Mouse (Mus musculus) activated CD4-positive, CD25-positive, alpha-beta regulatory T cell, adult 4 months (primary cell): ENCODE results near the gene Catsperd. TPM values are rescaled to one million over a fixed set of nuclear protein-coding genes. Genes with fewer than 3 reads are reported as not detected.

Experiments used
- ATAC-seq: one replicate; pipeline ENCODE4 v1.8.0; 2017
- polyA plus RNA-seq, 2 experiments: library from polyadenylated mRNA; unstranded; fragments of 100-300 nt; shearing (Covaris generic); gene quantifications; one replicate each; pipeline ENCODE4 v1.2.1; 2017

Gene Catsperd
- polyA plus RNA-seq, 2 experiments from 2014 or later = 0.87 to 1.0 TPM

- no peak for ATAC-seq
These were observed 39.6 kb downstream of the Catsperd start for GRCm38 (mm10) chr17:56667591-56667990.

DNA sequence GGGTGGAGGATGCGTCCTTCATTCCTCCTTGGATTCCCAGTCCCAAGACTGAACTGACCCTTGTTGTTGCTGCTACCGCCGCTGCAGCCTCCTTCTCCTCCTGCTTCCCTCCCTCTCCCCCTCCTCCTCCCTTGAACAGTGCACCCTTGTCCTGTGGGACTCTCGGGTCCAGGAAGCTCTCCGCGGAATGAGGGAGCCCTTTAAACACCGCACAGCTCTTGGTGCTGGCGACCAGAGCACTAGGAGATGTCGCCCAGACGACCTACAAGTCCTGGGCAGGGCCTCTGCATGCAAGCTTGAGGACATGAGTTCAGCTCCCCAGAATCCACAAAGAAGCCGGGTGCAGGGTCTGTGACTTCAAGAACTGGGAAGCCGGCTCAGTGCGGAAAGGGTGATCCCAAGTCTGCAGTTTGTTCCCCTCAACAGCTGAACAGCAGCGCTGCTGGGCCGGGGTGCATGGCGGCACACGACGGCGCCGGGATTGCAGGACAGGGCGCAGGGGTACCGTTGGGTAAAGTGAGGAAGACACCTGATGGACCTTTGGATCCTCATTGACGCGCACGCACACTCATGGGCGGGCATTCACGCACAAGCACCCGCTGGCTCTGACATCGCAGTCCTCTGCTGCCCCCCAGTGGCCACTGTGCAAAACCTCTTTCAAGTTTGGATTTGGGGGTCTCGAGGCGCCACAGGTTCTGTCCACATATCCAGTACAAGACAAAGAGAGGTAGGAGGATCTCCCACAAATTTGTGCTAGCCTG is 40.6 kb downstream of the Catsperd start:
- peak; percentile 19 for ATAC-seq

DNA sequence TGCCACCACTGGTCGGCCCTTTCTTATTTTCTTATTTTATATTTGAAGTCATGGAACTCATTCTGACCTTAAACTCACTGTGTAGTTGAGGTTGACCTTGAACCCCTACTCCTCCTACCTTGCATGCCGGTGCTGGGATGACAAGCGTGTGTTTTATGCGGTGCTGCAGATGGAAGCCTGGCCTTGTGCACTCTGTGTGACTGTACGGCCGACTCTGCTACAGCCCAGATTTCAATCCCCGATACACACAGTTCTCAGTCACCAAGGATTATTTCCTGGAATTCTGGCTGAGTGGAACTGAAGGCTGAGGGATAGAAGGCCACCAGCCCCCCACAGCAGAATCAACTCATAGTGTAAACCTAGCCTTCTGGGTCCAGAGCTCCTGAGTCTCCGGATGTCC is 41.8 kb downstream of the Catsperd start:
- no peak for ATAC-seq

GRCm38 (mm10) chr17:56672941-56673646 is 45.2 kb downstream of the Catsperd start, which contains the start of gene Ranbp3:
Ranbp3 (plus strand) TSS chr17:56673294.
- peak; percentile 89 for ATAC-seq

DNA sequence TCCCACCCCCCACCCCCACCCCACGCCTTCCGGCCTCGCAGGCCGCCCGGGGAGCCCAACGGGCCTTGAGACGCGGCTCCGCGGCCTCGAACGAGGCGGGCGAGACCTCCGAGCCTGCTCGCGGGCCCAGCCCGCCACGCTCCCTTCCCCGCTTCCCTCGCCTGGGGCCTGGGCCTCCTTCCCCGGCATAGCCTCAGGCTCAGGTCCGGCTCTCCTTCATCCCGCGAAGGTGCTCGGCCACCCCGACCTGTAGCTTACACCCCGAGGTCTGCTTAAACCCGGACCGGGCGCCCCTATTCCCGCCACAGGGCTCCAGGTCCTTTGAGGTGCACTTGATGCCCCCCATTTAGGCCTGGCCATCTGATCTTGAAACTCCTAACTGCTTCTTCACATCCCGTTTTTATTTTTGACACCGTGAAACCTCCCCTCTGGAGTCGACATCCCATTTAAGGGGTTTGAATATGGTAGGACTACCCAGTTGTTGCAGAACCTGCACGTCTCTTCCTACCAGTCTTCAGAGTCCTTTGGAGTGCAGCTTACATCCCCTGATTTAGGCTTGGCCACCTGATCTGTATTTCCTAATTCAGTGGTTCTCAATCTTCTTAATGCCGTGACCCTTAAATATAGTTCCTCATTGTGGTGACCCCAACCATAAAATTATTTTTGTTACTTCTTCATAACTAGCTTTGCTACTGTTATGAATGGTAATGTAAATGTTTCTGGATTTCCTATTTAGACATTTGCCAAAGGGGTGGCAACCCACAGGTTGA is 45.9 kb downstream of the Catsperd start:
- ATAC-seq = no peak

DNA sequence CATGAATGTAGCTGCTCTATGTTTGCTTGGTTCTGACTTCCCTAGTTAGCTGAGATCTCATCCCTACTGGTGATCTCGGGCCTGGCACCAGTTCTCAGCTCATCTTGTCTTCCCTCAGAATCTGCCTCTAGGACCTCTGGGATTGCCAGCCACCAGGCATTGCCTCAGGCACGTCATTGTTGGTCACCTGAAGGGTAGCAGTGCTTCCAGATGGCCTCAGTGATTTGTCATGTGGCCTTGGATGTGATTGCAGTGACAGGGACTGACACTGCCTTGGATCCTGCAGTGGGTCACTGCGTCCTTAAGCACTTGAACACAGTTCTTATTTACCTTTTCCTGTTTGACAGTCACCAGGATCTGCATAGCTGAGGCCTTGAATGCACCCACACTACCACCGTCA is 53.8 kb downstream of the Catsperd start:
- ATAC-seq = no peak

DNA sequence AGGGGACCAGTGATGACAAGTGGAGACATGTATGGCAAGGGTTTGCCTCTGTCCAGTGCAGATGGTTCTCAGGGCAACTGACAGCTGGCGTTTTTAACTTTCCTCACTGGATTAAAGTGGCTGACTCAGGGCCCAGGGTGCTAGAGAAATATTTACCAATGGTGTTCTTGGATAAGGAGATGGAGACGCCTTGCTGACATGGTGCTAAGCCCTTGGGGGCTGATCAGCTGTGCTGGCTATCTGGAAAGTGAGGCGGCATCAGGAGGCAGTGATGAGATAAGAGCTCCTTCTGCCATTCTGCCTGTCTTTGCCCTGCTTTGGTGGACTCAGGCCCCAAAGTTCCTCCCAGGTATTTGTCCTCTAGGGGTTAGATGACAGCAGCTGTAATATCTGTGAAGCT is 54.9 kb downstream of the Catsperd start:
- no peak for ATAC-seq

- no peak for ATAC-seq
These were observed 55.7 kb downstream of the Catsperd start for GRCm38 (mm10) chr17:56683546-56684140.

DNA sequence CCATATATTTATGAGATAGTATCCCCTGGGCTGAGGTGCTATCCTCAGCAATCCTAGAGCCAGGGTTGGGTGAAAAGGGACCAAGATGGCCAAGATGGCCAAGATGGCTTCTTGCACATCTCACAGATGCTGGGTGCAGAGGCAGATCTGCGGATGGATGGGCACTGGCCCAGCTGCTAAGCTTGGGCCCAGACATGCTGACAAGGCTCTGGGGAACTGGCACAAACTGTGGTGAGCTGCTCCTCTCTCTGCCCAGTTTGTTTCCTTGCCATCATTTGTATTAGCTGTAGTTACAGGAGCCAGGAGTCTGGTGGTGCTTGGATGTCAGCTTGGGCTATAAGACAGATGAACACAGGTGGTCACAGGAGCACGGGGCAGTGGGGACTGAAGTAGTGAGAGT is 56.7 kb downstream of the Catsperd start:
- ATAC-seq = no peak

DNA sequence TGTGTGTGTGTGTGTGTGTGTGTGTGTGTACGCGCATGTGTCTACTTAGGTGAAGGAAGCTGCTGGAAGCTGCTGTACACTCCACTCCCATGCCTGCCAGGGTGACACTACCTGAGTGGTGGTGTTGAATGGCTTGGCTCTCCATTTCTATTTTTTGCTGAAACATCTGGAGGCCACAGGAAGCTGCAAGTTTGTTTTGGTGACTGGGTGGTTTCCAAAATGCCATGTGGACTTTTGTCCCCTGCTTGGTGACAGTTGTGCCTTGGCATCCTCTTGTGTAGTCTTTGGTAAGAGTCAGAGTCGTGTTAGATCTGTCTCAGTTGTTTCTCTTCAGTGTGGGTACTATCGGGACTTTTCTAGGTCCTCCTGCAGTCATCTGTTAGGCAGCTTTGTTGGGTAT is 58.9 kb downstream of the Catsperd start:
- ATAC-seq = no peak

DNA sequence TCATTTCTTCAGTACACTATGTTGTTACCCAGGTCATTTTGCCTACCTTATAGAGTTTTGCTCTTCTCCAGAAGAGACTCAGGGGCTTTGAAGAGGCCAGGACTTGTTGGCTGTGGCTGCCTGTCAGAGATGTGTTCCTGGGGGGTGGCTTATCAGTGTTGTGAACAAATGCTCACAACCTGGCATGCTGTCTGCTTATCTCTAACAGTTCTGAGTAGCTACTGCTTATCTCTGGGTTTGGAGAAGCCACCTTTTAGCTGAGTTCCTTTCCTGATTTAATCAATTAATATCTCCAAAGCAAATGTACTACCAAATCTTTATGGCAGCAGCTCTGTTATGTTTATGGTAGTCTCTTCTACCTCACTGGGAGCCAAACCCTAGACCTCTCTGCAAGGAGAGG is 60.1 kb downstream of the Catsperd start:
- no peak for ATAC-seq

DNA sequence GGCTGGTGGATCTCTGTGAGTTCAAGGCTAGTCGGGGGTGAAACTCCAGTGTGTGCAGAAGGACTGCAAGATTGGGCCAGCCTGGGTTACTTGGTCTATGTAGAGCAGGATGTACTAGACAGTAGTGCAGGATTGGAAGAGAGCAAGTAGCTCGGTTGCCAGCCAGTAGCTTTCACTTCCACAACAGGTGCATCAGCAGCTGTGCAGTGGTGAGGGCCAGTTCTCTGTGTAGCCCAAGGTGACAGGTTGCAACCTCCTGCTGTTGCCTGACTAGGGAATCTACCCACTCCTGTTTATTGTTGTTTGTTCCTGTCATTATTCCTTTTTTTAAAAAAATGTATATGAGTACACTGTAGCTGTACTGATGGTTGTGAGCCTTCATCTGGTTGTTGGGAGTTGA is 60.7 kb downstream of the Catsperd start:
- ATAC-seq = no peak

- ATAC-seq = no peak
These were observed 65.5 kb downstream of the Catsperd start for GRCm38 (mm10) chr17:56693395-56693794.

DNA sequence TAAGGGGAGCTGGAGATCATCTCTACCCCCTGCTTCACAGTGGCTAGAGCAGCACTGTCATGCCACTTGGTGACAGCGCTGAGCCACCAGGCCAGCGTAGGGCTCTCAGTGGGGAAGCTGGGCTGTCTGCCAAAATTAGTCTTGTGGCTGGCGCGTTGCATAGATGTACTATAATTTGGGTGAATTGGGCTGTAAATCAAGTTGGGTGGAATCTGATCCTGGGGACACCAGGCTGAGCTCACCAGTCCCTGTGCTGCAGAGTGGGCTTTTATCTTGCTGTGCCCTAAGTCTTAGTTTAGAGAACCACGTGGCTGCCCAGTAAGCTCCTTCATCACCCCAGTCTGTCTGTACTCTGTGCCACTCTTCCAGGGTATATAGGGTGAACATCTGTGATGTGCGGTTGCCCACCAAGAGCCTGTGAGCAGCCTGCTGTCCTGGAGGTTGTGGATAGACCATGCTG is 65.9 kb downstream of the Catsperd start:
- no peak for ATAC-seq

DNA sequence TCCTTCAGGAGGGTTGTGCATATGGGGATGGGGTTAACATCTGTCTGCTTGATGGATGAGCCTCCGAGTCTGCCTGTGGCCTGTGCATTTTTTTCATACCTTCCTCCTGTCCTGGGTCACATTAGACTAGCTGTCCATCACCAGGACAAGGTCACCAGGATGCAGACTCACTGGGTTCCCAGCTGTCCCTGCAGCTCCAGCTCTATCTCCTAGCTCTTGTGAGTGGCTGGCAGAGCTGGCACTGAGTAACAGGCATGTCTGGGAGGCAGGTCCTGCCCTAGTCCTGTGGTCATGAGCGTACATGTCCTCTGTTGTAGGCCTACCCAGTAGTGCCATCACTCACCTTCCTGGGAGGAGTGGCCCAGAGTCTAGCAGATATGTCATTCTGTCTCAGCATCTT is 72.5 kb downstream of the Catsperd start:
- no peak for ATAC-seq

GRCm38 (mm10) chr17:56703038-56703437 is 75.1 kb downstream of the Catsperd start:
- no peak for ATAC-seq

DNA sequence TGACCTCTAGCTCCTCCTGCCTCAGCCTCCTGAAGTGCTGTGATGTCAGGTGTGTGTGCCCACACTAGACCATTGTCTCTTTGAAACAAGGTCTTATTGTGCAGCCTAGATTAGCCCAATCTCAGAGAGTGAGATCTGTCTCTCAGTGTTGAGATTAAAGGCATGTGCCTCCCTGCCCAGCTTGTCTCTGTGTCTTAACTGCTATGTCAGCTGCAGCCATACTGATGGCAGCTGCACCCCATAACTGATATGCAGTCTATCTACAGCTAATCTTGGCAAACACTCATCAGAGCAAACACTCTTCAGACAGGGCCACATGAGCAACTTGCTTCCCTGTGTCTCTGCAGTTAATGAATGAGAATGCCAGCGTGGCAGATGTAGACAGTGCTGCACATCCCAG is 78.6 kb downstream of the Catsperd start:
- ATAC-seq = no peak

GRCm38 (mm10) chr17:56708692-56709091 is 80.7 kb downstream of the Catsperd start:
- ATAC-seq = no peak

GRCm38 (mm10) chr17:56709708-56710107 is 81.8 kb downstream of the Catsperd start:
- no peak for ATAC-seq
